In the genomic region with DNA sequence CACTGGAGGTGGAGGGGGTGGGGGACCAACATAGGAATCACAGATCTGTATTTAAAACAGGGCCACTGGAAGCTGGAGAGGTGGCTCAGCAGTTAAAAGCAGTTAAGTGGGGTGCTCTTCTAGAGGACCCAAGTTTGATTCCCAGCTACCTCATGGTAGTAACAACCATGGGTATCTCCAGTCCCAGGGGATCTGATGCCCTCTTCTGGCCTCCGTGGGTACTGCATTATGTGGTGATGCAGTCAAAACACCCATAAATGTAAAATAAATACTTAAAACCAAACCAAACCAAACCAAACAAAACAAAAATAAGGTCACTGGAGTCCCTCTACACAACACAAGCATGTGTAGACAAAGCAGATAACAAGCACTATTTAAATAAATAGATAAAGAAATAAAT, we compare ENCODE assay signal across 11 mouse cellular contexts. TPM values are rescaled to one million over a fixed set of nuclear protein-coding genes. Genes with fewer than 3 reads are reported as not detected.
A peak's percentile ranks its signal among the peaks of the same experiment; 100 is the strongest.
DNase-seq lines count a peak whose midpoint lies in the region; ATAC-seq and TF ChIP-seq lines count a peak whose summit lies in the region.
"Had no signal": no experiment of that assay in that cellular context is flagged by ENCODE, and none has a peak within 500 bp of the region (broad histone marks: within the 10 kb centered on the region; RNA-seq: fewer than 3 reads in every experiment).

No protein-coding gene starts in this region.

- no peak overlapping the region for H3K27ac ChIP-seq in layer of hippocampus, adult 2 months
- H3K27ac ChIP-seq in cortical plate, adult 2 months (ENCODE audit: insufficient read depth, low read length): no peak overlapping the region
- H3K27ac ChIP-seq: embryonic facial prominence, embryonic 15.5 days had no signal

- no peak for TF ChIP-seq POLR2A in cortical plate, adult 2 months (IDR thresholded peaks at IDR 0.05; ENCODE audit: extremely low read depth, insufficient read depth, low read length)

- no peak overlapping the region for H3K4me3 ChIP-seq in layer of hippocampus, adult 2 months
- H3K4me3 ChIP-seq in cortical plate, adult 2 months (ENCODE audit: insufficient read depth, low read length): no peak overlapping the region
- H3K4me3 ChIP-seq: embryonic facial prominence, embryonic 15.5 days had no signal

- TF ChIP-seq CTCF in layer of hippocampus, adult 2 months (conservative IDR thresholded peaks at IDR 0.05): peak; percentile 75
- peak; percentile 25; the same call in 1 of the 2 replicates for TF ChIP-seq CTCF in cortical plate, adult 2 months (IDR thresholded peaks at IDR 0.05; ENCODE audit: extremely low read depth, insufficient read depth, low read length)

- no peak for ATAC-seq in megakaryocyte, adult 5-6 weeks (ENCODE audit: poor library complexity, severe bottlenecking)
- ATAC-seq: hindbrain, embryonic 16.5 days had no signal

- DNase-seq in adrenal gland, postnatal 10 days: peak; percentile 47
- no peak for DNase-seq in adrenal gland, postnatal 4 days (ENCODE audit: low spot score in 2 of 2)
- DNase-seq in layer of hippocampus, adult 2 months (ENCODE audit: low spot score in 2 of 2): no peak
- no peak for DNase-seq in layer of hippocampus, adult 8-10 months (ENCODE audit: low spot score in 2 of 2)
- DNase-seq in CD4-positive helper T cell, adult 2 months (ENCODE audit: low read depth, low spot score): peak; percentile 34
- no peak for DNase-seq in gastrocnemius, postnatal 25 days
- DNase-seq: gastrocnemius, postnatal 10 days had no signal

- H3K4me1 ChIP-seq in cortical plate, adult 2 months (ENCODE audit: control insufficient read depth, insufficient read depth, low read length): peaks cover 10% of the 10 kb centered on the region

RNA-seq across cellular contexts. Expression of gene Atxn1, which starts 32.9 kb away (rescaled TPM):
- total RNA-seq in adrenal gland, postnatal 10 days (2021): 10 to 100 TPM; 25.2 to 41.2 TPM
- total RNA-seq in adrenal gland, postnatal 4 days (2021): 10 to 100 TPM; 47.6 to 49.1 TPM
- 100 to 1,000 TPM; 128 to 131 TPM for total RNA-seq in layer of hippocampus, adult 2 months (2021)
- 100 to 1,000 TPM; 123 to 159 (median 132) TPM for total RNA-seq in layer of hippocampus, adult 8-10 months (2022)
- polyA plus RNA-seq in cortical plate, adult 2 months (2012; rRNA removed): 34.1 and 34.4 TPM in 2 replicates
- 4.8 and 9.0 TPM in 2 replicates for total RNA-seq in megakaryocyte, adult 5-6 weeks (2015)
- 5.9 and 22.2 TPM in 2 replicates for total RNA-seq in megakaryocyte, adult 5-6 weeks (2017)
- total RNA-seq in gastrocnemius, postnatal 25 days (2021): 10 to 100 TPM; 32.0 to 47.0 TPM

Comparison
In these comparisons a context has a peak if more than half of its experiments do, and no peak if none do; other contexts are left out.
1. DNase-seq: peak in adrenal gland, postnatal 10 days (single experiment) and CD4-positive helper T cell, adult 2 months (single experiment); none in adrenal gland, postnatal 4 days (0 of 2), layer of hippocampus, adult 2 months (0 of 2), layer of hippocampus, adult 8-10 months (0 of 2) and gastrocnemius, postnatal 25 days (single experiment).